Comparison of ENCODE assay signal across 9 mouse cellular contexts in the genomic region with DNA sequence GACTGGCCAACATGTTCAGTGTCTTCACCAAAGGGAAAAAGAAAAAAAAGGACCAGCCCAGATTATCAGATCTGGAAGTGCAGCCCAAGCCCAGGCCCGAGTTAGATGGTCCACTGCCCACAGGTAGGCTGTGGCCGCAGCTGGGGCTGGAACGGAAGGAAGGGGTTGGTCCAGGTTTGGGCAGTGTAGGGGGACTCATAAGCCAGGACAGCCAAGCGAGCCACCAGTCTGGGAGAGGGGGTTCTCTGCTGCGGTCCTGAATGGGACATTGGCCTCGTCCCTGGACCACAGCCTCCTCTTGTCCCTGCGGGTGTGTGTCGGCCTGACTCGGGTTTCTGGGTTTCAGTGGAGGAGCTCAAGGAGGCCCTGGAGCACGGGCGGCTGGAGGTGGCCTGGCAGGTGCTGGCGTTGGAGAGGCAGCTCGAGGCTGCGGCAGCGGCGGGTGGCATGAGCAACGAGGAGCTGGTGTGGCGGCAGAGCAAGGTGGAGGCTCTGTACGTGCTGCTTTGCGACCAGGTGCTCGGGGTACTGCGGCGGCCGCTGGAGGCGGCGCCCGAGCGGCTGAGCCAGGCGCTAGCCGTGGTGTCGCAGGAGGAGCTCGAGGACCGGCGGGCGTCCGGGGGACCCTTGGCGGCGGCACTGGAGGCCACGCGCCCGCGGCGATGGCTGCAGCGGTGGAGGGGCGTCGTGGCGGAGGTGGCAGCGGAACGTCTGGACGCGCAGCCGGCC. TPM values are rescaled to one million over a fixed set of nuclear protein-coding genes. Genes with fewer than 3 reads are reported as not detected.
A peak's percentile ranks its signal among the peaks of the same experiment; 100 is the strongest.
DNase-seq lines count a peak whose midpoint lies in the region; ATAC-seq and TF ChIP-seq lines count a peak whose summit lies in the region.
"Had no signal": no experiment of that assay in that cellular context is flagged by ENCODE, and none has a peak within 500 bp of the region (broad histone marks: within the 10 kb centered on the region; RNA-seq: fewer than 3 reads in every experiment).

No protein-coding gene starts in this region.

- H3K4me1 ChIP-seq in hindbrain, embryonic 11.5 days (replicated peaks; ENCODE audit: control insufficient read depth, insufficient read depth, low read length): peaks cover 12% of the 10 kb centered on the region
- peaks cover 20 to 35% of the 10 kb centered on the region in 2 experiments for H3K4me1 ChIP-seq in liver, embryonic 14.5 days (replicated peaks; ENCODE audit: control insufficient read depth in 2 of 2, insufficient read depth in 2 of 2, low read length in 1 of 2)
- H3K4me1 ChIP-seq in stomach, postnatal 0 days (replicated peaks; ENCODE audit: control insufficient read depth, insufficient read depth): no peaks in the 10 kb centered on the region

- no peak overlapping the region for H3K9ac ChIP-seq in hindbrain, embryonic 11.5 days (ENCODE audit: low read depth, low read length)
- H3K9ac ChIP-seq in liver, embryonic 14.5 days (replicated peaks): peak overlapping the region; percentile 70
- no peak overlapping the region for H3K9ac ChIP-seq in stomach, postnatal 0 days (ENCODE audit: low read length)

- no peak for ATAC-seq in hindbrain, embryonic 11.5 days (ENCODE audit: low FRiP score)
- no peak for ATAC-seq in liver, embryonic 14.5 days (ENCODE audit: insufficient read depth)
- no peak for ATAC-seq in stomach, postnatal 0 days (ENCODE audit: low FRiP score, low TSS enrichment)

- peak overlapping the region; percentile 18 for H3K4me3 ChIP-seq in hindbrain, embryonic 11.5 days (ENCODE audit: low read depth, low read length)
- peak overlapping the region; percentile 73 to 92 for H3K4me3 ChIP-seq in liver, embryonic 14.5 days (ENCODE audit: insufficient read depth in 1 of 2, low read depth in 2 of 2, low read length in 2 of 2)
- H3K4me3 ChIP-seq in stomach, postnatal 0 days (ENCODE audit: low read depth, low read length): peak overlapping the region; percentile 17

- peak overlapping the region; percentile 32 for H3K4me2 ChIP-seq in hindbrain, embryonic 11.5 days (replicated peaks; ENCODE audit: low read depth, low read length)
- H3K4me2 ChIP-seq in liver, embryonic 14.5 days (ENCODE audit: low read depth): peak overlapping the region; percentile 65
- peak overlapping the region; percentile 29 for H3K4me2 ChIP-seq in stomach, postnatal 0 days (replicated peaks; ENCODE audit: low read depth)

- no peaks in the 10 kb centered on the region for H3K36me3 ChIP-seq in hindbrain, embryonic 11.5 days (ENCODE audit: control insufficient read depth, insufficient read depth, low read length)
- peaks cover 57% of the 10 kb centered on the region for H3K36me3 ChIP-seq in liver, embryonic 14.5 days (replicated peaks; ENCODE audit: control insufficient read depth, insufficient read depth, low read depth)
- H3K36me3 ChIP-seq in stomach, postnatal 0 days (ENCODE audit: control insufficient read depth, insufficient read depth, low read length): no peaks in the 10 kb centered on the region

- no peak for TF ChIP-seq CTCF in liver, embryonic 14.5 days (IDR thresholded peaks at IDR 0.05; ENCODE audit: low read depth)
- TF ChIP-seq CTCF in stomach, postnatal 0 days (IDR thresholded peaks at IDR 0.05; ENCODE audit: low read depth): no peak

- no peak overlapping the region for H3K27ac ChIP-seq in hindbrain, embryonic 11.5 days (ENCODE audit: low read depth, low read length)
- no peak overlapping the region for H3K27ac ChIP-seq in liver, embryonic 14.5 days
- no peak overlapping the region for H3K27ac ChIP-seq in stomach, postnatal 0 days (replicated peaks)

- H3K27me3 ChIP-seq in hindbrain, embryonic 11.5 days (ENCODE audit: control insufficient read depth, insufficient read depth, low read length): peaks cover 89% of the 10 kb centered on the region
- H3K27me3 ChIP-seq in liver, embryonic 14.5 days (ENCODE audit: control insufficient read depth, insufficient read depth, low read length): no peaks in the 10 kb centered on the region
- peaks cover 23% of the 10 kb centered on the region for H3K27me3 ChIP-seq in stomach, postnatal 0 days (ENCODE audit: control insufficient read depth, insufficient read depth, low read length)

- WGBS in hindbrain, embryonic 11.5 days: 3% methylated on average over 39 of the region's 52 CpGs
- 28% methylated on average over 52 of the region's 52 CpGs for whole genome bisulfite sequencing in liver, embryonic 14.5 days (ENCODE audit: insufficient replicate concordance)
- 9% methylated on average over 46 of the region's 52 CpGs for WGBS in stomach, postnatal 0 days

- peak; percentile 36 for DNase-seq in thymus, postnatal 4 days
- DNase-seq in thymus, postnatal 36 days: no peak
- DNase-seq in hindbrain, embryonic 11.5 days (ENCODE audit: low spot score): no peak
- no peak for DNase-seq in liver, embryonic 14.5 days (ENCODE audit: low read depth in 3 of 3, low spot score in 3 of 3)
- DNase-seq in stomach, postnatal 0 days (ENCODE audit: low spot score): no peak
- no peak for DNase-seq in urinary bladder, postnatal 25 days (ENCODE audit: low spot score)
- DNase-seq in right cerebral cortex, postnatal 25 days: no peak
- no peak for DNase-seq in layer of hippocampus, postnatal 14 days (ENCODE audit: low spot score in 2 of 2)

- no peak for TF ChIP-seq EP300 in liver, embryonic 14.5 days (IDR thresholded peaks at IDR 0.05; ENCODE audit: low read depth)
- no peak for TF ChIP-seq EP300 in stomach, postnatal 0 days (optimal IDR thresholded peaks at IDR 0.05)

- no peaks in the 10 kb centered on the region for H3K9me3 ChIP-seq in hindbrain, embryonic 11.5 days (ENCODE audit: control insufficient read depth, low read length)
- no peaks in the 10 kb centered on the region for H3K9me3 ChIP-seq in liver, embryonic 14.5 days (ENCODE audit: control insufficient read depth, low read length)
- H3K9me3 ChIP-seq in stomach, postnatal 0 days (ENCODE audit: control insufficient read depth, low read length): no peaks in the 10 kb centered on the region

RNA-seq across cellular contexts. Expression of gene Tnfaip2, which starts 3.1 kb away (rescaled TPM):
- polyA plus RNA-seq in hindbrain, embryonic 11.5 days (2014; fragmentation: Nextera tagmentation; extraction: Ambion mirVana): 1.9 and 2.0 TPM in 2 replicates
- polyA plus RNA-seq in liver, embryonic 14.5 days (2012; rRNA removed): 57.6 and 61.8 TPM in 2 replicates
- 78.7 and 88.5 TPM in 2 replicates for polyA plus RNA-seq in liver, embryonic 14.5 days (2014; fragmentation: Nextera tagmentation; extraction: Ambion mirVana)
- polyA plus RNA-seq in stomach, postnatal 0 days (2015; fragmentation: Nextera tagmentation; extraction: Ambion mirVana): 14.5 and 15.6 TPM in 2 replicates
- total RNA-seq in layer of hippocampus, postnatal 14 days (2021): 1 to 10 TPM in 1 of 2 experiments, under 1 TPM in 1; 0.55 to 1.2 TPM

RNA-seq across cellular contexts. Expression of gene Exoc3l4, which starts 28.5 kb away (rescaled TPM):
- polyA plus RNA-seq in hindbrain, embryonic 11.5 days (2014; fragmentation: Nextera tagmentation; extraction: Ambion mirVana): 3.5 and 3.8 TPM in 2 replicates
- polyA plus RNA-seq in liver, embryonic 14.5 days (2012; rRNA removed): 18.1 and 20.1 TPM in 2 replicates
- 15.8 and 19.3 TPM in 2 replicates for polyA plus RNA-seq in liver, embryonic 14.5 days (2014; fragmentation: Nextera tagmentation; extraction: Ambion mirVana)
- 7.3 and 8.6 TPM in 2 replicates for polyA plus RNA-seq in stomach, postnatal 0 days (2015; fragmentation: Nextera tagmentation; extraction: Ambion mirVana)
- total RNA-seq in layer of hippocampus, postnatal 14 days (2021): 1 to 10 TPM; 1.2 to 2.3 TPM

RNA-seq across cellular contexts. Expression of gene Lbhd2, which starts 38.7 kb away (rescaled TPM):
- 0.47 TPM in 1 of 2 replicates, not detected in the other for polyA plus RNA-seq in hindbrain, embryonic 11.5 days (2014; fragmentation: Nextera tagmentation; extraction: Ambion mirVana)
- not detected in 2 replicates for polyA plus RNA-seq in liver, embryonic 14.5 days (2012; rRNA removed)
- polyA plus RNA-seq in liver, embryonic 14.5 days (2014; fragmentation: Nextera tagmentation; extraction: Ambion mirVana): 0.15 and 0.21 TPM in 2 replicates
- polyA plus RNA-seq in stomach, postnatal 0 days (2015; fragmentation: Nextera tagmentation; extraction: Ambion mirVana): 2.2 TPM in 2 replicates
- total RNA-seq in layer of hippocampus, postnatal 14 days (2021): 1 to 10 TPM in 1 of 2 experiments, under 1 TPM in 1; 0.62 to 1.8 TPM
- polyA plus RNA-seq: gonadal fat pad, adult 2 months had no signal

RNA-seq across cellular contexts. Expression of gene Gm266, which starts 40.3 kb away (rescaled TPM):
- 8.9 and 10.1 TPM in 2 replicates for polyA plus RNA-seq in hindbrain, embryonic 11.5 days (2014; fragmentation: Nextera tagmentation; extraction: Ambion mirVana)
- 0.61 and 0.91 TPM in 2 replicates for polyA plus RNA-seq in liver, embryonic 14.5 days (2012; rRNA removed)
- polyA plus RNA-seq in liver, embryonic 14.5 days (2014; fragmentation: Nextera tagmentation; extraction: Ambion mirVana): 0.42 and 0.53 TPM in 2 replicates
- polyA plus RNA-seq in stomach, postnatal 0 days (2015; fragmentation: Nextera tagmentation; extraction: Ambion mirVana): 12.5 and 14.4 TPM in 2 replicates
- 1 to 10 TPM; 5.2 to 6.3 TPM for total RNA-seq in layer of hippocampus, postnatal 14 days (2021)

Comparison
In these comparisons a context has a peak if more than half of its experiments do, and no peak if none do; other contexts are left out.
1. H3K4me3 ChIP-seq: peak in every context shown above with its lines; median percentile 82 in liver, embryonic 14.5 days; 18 in hindbrain, embryonic 11.5 days; 17 in stomach, postnatal 0 days.